Mouse (Mus musculus) hindbrain, postnatal 0 days (tissue): ENCODE data around the gene Sorbs1. TPM values are rescaled to one million over a fixed set of nuclear protein-coding genes. Genes with fewer than 3 reads are reported as not detected.

Experiments used
- ATAC-seq: fragments of 200-750 bp; cut with Nextera tagmentation; 2 replicates; pipeline ENCODE4 v1.8.0; 2017; ENCODE audit warnings: mild to moderate bottlenecking, moderate TSS enrichment, moderate library complexity
- DNase-seq: peaks from one replicate; pipeline ENCODE4 v3.0.0-alpha.2; 2015; ENCODE audit warnings: low spot score
- H3K27ac ChIP-seq: fragments of 300-500 bp; sonication (generic); 2 replicates; pipeline ENCODE4 v1.5.1; 2014; ENCODE audit warnings: mild to moderate bottlenecking
- H3K27me3 ChIP-seq: fragments of 300-500 bp; sonication (generic); 2 replicates; pipeline ENCODE4 v1.6.1; 2014; ENCODE audit warnings: low read length, mixed read lengths; ENCODE audit not compliant: insufficient read depth
- H3K36me3 ChIP-seq: fragments of 300-500 bp; sonication (generic); 2 replicates; pipeline ENCODE4 v1.6.1; 2014; ENCODE audit warnings: low read length, mixed read lengths; ENCODE audit not compliant: insufficient read depth
- H3K4me1 ChIP-seq: fragments of 300-500 bp; sonication (generic); 2 replicates; pipeline ENCODE4 v1.6.1; 2014; ENCODE audit warnings: antibody characterized with exemption, low read length, mixed read lengths; ENCODE audit not compliant: insufficient read depth
- H3K4me2 ChIP-seq: fragments of 300-500 bp; sonication (generic); 2 replicates; pipeline ENCODE4 v1.6.1; 2014; ENCODE audit warnings: low read depth, mild to moderate bottlenecking, low read length, moderate library complexity, mixed read lengths
- H3K4me3 ChIP-seq: fragments of 300-500 bp; sonication (generic); 2 replicates; pipeline ENCODE4 v1.5.1; 2014; ENCODE audit warnings: low read length
- H3K9ac ChIP-seq: fragments of 300-500 bp; sonication (generic); replicated peaks from 2 replicates; pipeline ENCODE4 v1.6.1; 2014; ENCODE audit warnings: mild to moderate bottlenecking, low read length, moderate library complexity, mixed read lengths
- H3K9me3 ChIP-seq: fragments of 300-500 bp; sonication (generic); 2 replicates; pipeline ENCODE4 v1.6.1; 2016; ENCODE audit warnings: low read length, mixed read lengths
- CTCF ChIP-seq: IDR thresholded peaks from 2 replicates; pipeline ENCODE4 v1.5.1; 2016; ENCODE audit warnings: antibody characterized with exemption, control low read depth, low read depth
- WGBS: fragments of 180-500 bp; shearing (Covaris S2); extraction: QIAGEN DNeasy Blood & Tissue Kit; methylation state at CpG from one replicate; pipeline ENCODE4 v1.1.7; 2014; 5-methylcytosine and 5-hydroxymethylcytosine counted together
- polyA plus RNA-seq: library from polyadenylated mRNA; unstranded; fragments of >200 nt; fragmentation: Nextera tagmentation; extraction: Ambion mirVana; gene quantifications from 2 replicates; pipeline ENCODE4 v1.2.1, GENCODE M21; 2015
- total RNA-seq: library from RNA; depleted of rRNA; stranded (reverse); fragments of >200 nt; gene quantifications from 2 replicates; pipeline ENCODE4 v1.2.3, GENCODE M21; 2014

Sorbs1 gene
- total and polyA plus RNA-seq, 2 experiments from 2014 or later: 52.4 to 70.4 TPM

- H3K9ac ChIP-seq: no peak overlapping the region
- no peaks in the 10 kb centered on the region for H3K36me3 ChIP-seq
- H3K4me1 ChIP-seq: peaks cover 13% of the 10 kb centered on the region
- DNase-seq (no peak), ATAC-seq (no peak)
- H3K4me3 ChIP-seq: no peak overlapping the region
- no peaks in the 10 kb centered on the region for H3K9me3 ChIP-seq
- no peak for TF ChIP-seq CTCF
- peak overlapping the region; percentile 20; the same call in 1 of the 2 replicates for H3K27ac ChIP-seq
- H3K4me2 ChIP-seq: no peak overlapping the region
- 43% methylated on average over 9 of the region's 9 CpGs for WGBS
- H3K27me3 ChIP-seq: no peaks in the 10 kb centered on the region
Measured at GRCm38 (mm10) chr19:40460854-40461490, 52.6 kb downstream of the Sorbs1 start.

GRCm38 (mm10) chr19:40459338-40459737 lies 54.2 kb downstream of the Sorbs1 start:
- no peaks in the 10 kb centered on the region for H3K27me3 ChIP-seq
- WGBS: 37% methylated on average over 1 of the region's 1 CpGs
- no peak overlapping the region for H3K9ac ChIP-seq
- ATAC-seq: no peak
- no peak overlapping the region for H3K4me3 ChIP-seq
- H3K9me3 ChIP-seq: no peaks in the 10 kb centered on the region
- H3K36me3 ChIP-seq: no peaks in the 10 kb centered on the region
- DNase-seq: no peak
- peaks cover 9% of the 10 kb centered on the region for H3K4me1 ChIP-seq
- no peak overlapping the region for H3K4me2 ChIP-seq
- no peak for TF ChIP-seq CTCF
- H3K27ac ChIP-seq: no peak overlapping the region

- WGBS: 75% methylated on average over 3 of the region's 3 CpGs
- no peak overlapping the region for H3K4me3 ChIP-seq
- DNase-seq: no peak
- H3K27me3 ChIP-seq: no peaks in the 10 kb centered on the region
- no peak overlapping the region for H3K9ac ChIP-seq
- H3K9me3 ChIP-seq: no peaks in the 10 kb centered on the region
- peaks cover 9% of the 10 kb centered on the region for H3K4me1 ChIP-seq
- H3K4me2 ChIP-seq: no peak overlapping the region
- H3K27ac ChIP-seq: no peak overlapping the region
- no peaks in the 10 kb centered on the region for H3K36me3 ChIP-seq
- no peak for ATAC-seq
- TF ChIP-seq CTCF: no peak
Measured at GRCm38 (mm10) chr19:40458806-40459205, 54.8 kb downstream of the Sorbs1 start.

GRCm38 (mm10) chr19:40455248-40455647 lies 58.3 kb downstream of the Sorbs1 start:
- Histone ChIP-seq H3K36me3 (peaks cover 2% of the 10 kb centered on the region; the same call in 1 of the 2 replicates), H3K4me1 (no peaks in the 10 kb centered on the region), H3K9me3 (no peaks in the 10 kb centered on the region), H3K4me3 (no peak overlapping the region), H3K4me2 (no peak overlapping the region), H3K9ac (no peak overlapping the region), H3K27ac (no peak overlapping the region), H3K27me3 (no peaks in the 10 kb centered on the region)
- TF ChIP-seq CTCF: no peak
- no peak for ATAC-seq
- WGBS: 93% methylated on average over 4 of the region's 4 CpGs
- DNase-seq: no peak

GRCm38 (mm10) chr19:40454096-40454495 lies 59.5 kb downstream of the Sorbs1 start:
- Histone ChIP-seq H3K4me3 (no peak overlapping the region), H3K4me2 (no peak overlapping the region), H3K36me3 (peaks cover 3% of the 10 kb centered on the region; the same call in 1 of the 2 replicates), H3K27ac (no peak overlapping the region), H3K9me3 (no peaks in the 10 kb centered on the region), H3K4me1 (no peaks in the 10 kb centered on the region), H3K9ac (no peak overlapping the region), H3K27me3 (no peaks in the 10 kb centered on the region)
- WGBS: 100% methylated on average over 4 of the region's 4 CpGs
- ATAC-seq (no peak), DNase-seq (no peak)
- TF ChIP-seq CTCF: no peak

- no peak overlapping the region for H3K4me3 ChIP-seq
- H3K36me3 ChIP-seq: peaks cover 6% of the 10 kb centered on the region; the same call in 1 of the 2 replicates
- no peaks in the 10 kb centered on the region for H3K9me3 ChIP-seq
- DNase-seq (no peak), ATAC-seq (no peak)
- WGBS: 94% methylated on average over 2 of the region's 2 CpGs
- no peaks in the 10 kb centered on the region for H3K4me1 ChIP-seq
- no peak overlapping the region for H3K9ac ChIP-seq
- no peak overlapping the region for H3K27ac ChIP-seq
- H3K4me2 ChIP-seq: no peak overlapping the region
- H3K27me3 ChIP-seq: no peaks in the 10 kb centered on the region
- 0 out of 2 replicates have a peak, but pooled peaks have one; percentile 7 for TF ChIP-seq CTCF
Measured at GRCm38 (mm10) chr19:40452201-40452600, 61.4 kb downstream of the Sorbs1 start.

GRCm38 (mm10) chr19:40451307-40451706 lies 62.3 kb downstream of the Sorbs1 start:
- no peak overlapping the region for H3K4me3 ChIP-seq
- no peak for TF ChIP-seq CTCF
- H3K4me1 ChIP-seq: no peaks in the 10 kb centered on the region
- no peak overlapping the region for H3K27ac ChIP-seq
- no peak for ATAC-seq
- no peaks in the 10 kb centered on the region for H3K27me3 ChIP-seq
- H3K36me3 ChIP-seq: peaks cover 6% of the 10 kb centered on the region; the same call in 1 of the 2 replicates
- no peaks in the 10 kb centered on the region for H3K9me3 ChIP-seq
- no peak overlapping the region for H3K4me2 ChIP-seq
- DNase-seq: no peak
- 83% methylated on average over 6 of the region's 6 CpGs for WGBS
- H3K9ac ChIP-seq: no peak overlapping the region
